Mouse (Mus musculus) liver, embryonic 15.5 days (tissue): Measurements from ENCODE around the gene Gm6367. TPM values are rescaled to one million over a fixed set of nuclear protein-coding genes. Genes with fewer than 3 reads are reported as not detected.
"Not testable (repeated sequence)": the region's sequence is repeated elsewhere in the genome, so short reads cannot be mapped to it uniquely, and the experiment has no call there.

Experiments used
- ATAC-seq: fragments of 200-750 bp; cut with Nextera tagmentation; 2 replicates; pipeline ENCODE4 v1.8.0; 2017; ENCODE audit warnings: moderate number of reproducible peaks, mild to moderate bottlenecking, moderate library complexity; ENCODE audit not compliant: insufficient read depth
- H3K27ac ChIP-seq: fragments of 300-500 bp; sonication (generic); replicated peaks from 2 replicates; pipeline ENCODE4 v1.5.1; 2015; ENCODE audit warnings: mild to moderate bottlenecking, inconsistent platforms
- H3K27me3 ChIP-seq: fragments of 300-500 bp; sonication (generic); 2 replicates; pipeline ENCODE4 v1.6.1; 2015; ENCODE audit warnings: mild to moderate bottlenecking, inconsistent platforms
- H3K36me3 ChIP-seq: fragments of 300-500 bp; sonication (generic); replicated peaks from 2 replicates; pipeline ENCODE4 v1.6.1; 2015; ENCODE audit warnings: moderate library complexity, mild to moderate bottlenecking, inconsistent platforms
- H3K4me1 ChIP-seq: fragments of 300-500 bp; sonication (generic); replicated peaks from 2 replicates; pipeline ENCODE4 v1.6.1; 2015; ENCODE audit warnings: inconsistent platforms
- H3K4me2 ChIP-seq: fragments of 300-500 bp; sonication (generic); 2 replicates; pipeline ENCODE4 v1.6.1; 2015; ENCODE audit warnings: moderate library complexity, mild to moderate bottlenecking, inconsistent platforms
- H3K4me3 ChIP-seq: fragments of 300-500 bp; sonication (generic); replicated peaks from 2 replicates; pipeline ENCODE4 v1.5.1; 2015; ENCODE audit warnings: mild to moderate bottlenecking, inconsistent platforms
- H3K9ac ChIP-seq: fragments of 300-500 bp; sonication (generic); 2 replicates; pipeline ENCODE4 v1.6.1; 2015; ENCODE audit warnings: moderate library complexity, mild to moderate bottlenecking, inconsistent platforms
- H3K9me3 ChIP-seq: fragments of 300-500 bp; sonication (generic); replicated peaks from 2 replicates; pipeline ENCODE4 v1.6.1; 2016; ENCODE audit warnings: inconsistent platforms
- WGBS: fragments of 180-500 bp; shearing (Covaris S2); methylation state at CpG from one replicate; pipeline ENCODE4 v1.1.7; 2015; ENCODE audit warnings: mixed read lengths; ENCODE audit not compliant: insufficient replicate concordance; 5-methylcytosine and 5-hydroxymethylcytosine counted together
- polyA plus RNA-seq: library from polyadenylated mRNA; unstranded; fragments of >200 nt; fragmentation: Nextera tagmentation; extraction: Ambion mirVana; gene quantifications from 2 replicates; pipeline ENCODE4 v1.2.1, GENCODE M21; 2015

The Gm6367 gene
- polyA plus RNA-seq = not detected in 2 replicates

GRCm38 (mm10) chr5:94988326-94988725 is at the start of gene Gm6367:
TSS of gene Gm6367 (plus strand) at chr5:94988626.
- H3K27me3 ChIP-seq, ATAC-seq, H3K4me1 ChIP-seq, H3K36me3 ChIP-seq, H3K27ac ChIP-seq, H3K9me3 ChIP-seq, H3K4me3 ChIP-seq, H3K4me2 ChIP-seq, H3K9ac ChIP-seq: not testable (repeated sequence)
- whole genome bisulfite sequencing = no CpG with 5 or more reads among the region's 2 CpGs

Other genes with a start within 250 kb of the Gm6367 start
- not detected in 2 replicates for gene Gm3183, start 123.2 kb upstream of the Gm6367 start, polyA plus RNA-seq
- gene Gm7942, start 118.3 kb downstream of the Gm6367 start, polyA plus RNA-seq = not detected in 2 replicates
- not detected in 2 replicates for gene Gm16513, start 194.0 kb downstream of the Gm6367 start, polyA plus RNA-seq